Mouse (Mus musculus): ENCODE measurements around the gene Btg2. TPM values are rescaled to one million over a fixed set of nuclear protein-coding genes. Genes with fewer than 3 reads are reported as not detected.

The Btg2 gene
- polyA plus RNA-seq, 1 experiment from 2014 or later: 32.6 TPM

- Histone ChIP-seq H3K27me3 (replicated peaks; ENCODE audit: control insufficient read depth, insufficient read depth, low read length) (no peaks in the 10 kb centered on the region), H3K27ac (ENCODE audit: low read depth, low read length) (peak overlapping the region; percentile 65; the same call in 1 of the 2 replicates), H3K9ac (ENCODE audit: low read depth, low read length) (no peak overlapping the region), H3K9me3 (ENCODE audit: control insufficient read depth) (no peaks in the 10 kb centered on the region), H3K4me1 (replicated peaks; ENCODE audit: control insufficient read depth, insufficient read depth, low read length) (peaks cover 5% of the 10 kb centered on the region; the same call in 1 of the 2 replicates), H3K4me2 (replicated peaks; ENCODE audit: low read depth) (peak overlapping the region; percentile 21; the same call in 1 of the 2 replicates), H3K4me3 (ENCODE audit: low read depth, low read length) (no peak overlapping the region), H3K36me3 (ENCODE audit: control insufficient read depth, insufficient read depth) (peaks cover 15% of the 10 kb centered on the region)
- no peak for TF ChIP-seq CTCF (IDR thresholded peaks at IDR 0.05; ENCODE audit: low read depth)
- 37% methylated on average over 10 of the region's 10 CpGs for WGBS
- peak; percentile 31; the same call in 1 of the 2 replicates for ATAC-seq
Observed at GRCm38 (mm10) chr1:134071411-134072018, 7.4 kb downstream of the Btg2 start.

- Histone ChIP-seq H3K4me3 (ENCODE audit: low read depth, low read length) (no peak overlapping the region), H3K36me3 (ENCODE audit: control insufficient read depth, insufficient read depth) (peaks cover 10% of the 10 kb centered on the region), H3K27ac (ENCODE audit: low read depth, low read length) (peak overlapping the region; percentile 65), H3K9me3 (ENCODE audit: control insufficient read depth) (no peaks in the 10 kb centered on the region), H3K27me3 (replicated peaks; ENCODE audit: control insufficient read depth, insufficient read depth, low read length) (no peaks in the 10 kb centered on the region), H3K4me2 (replicated peaks; ENCODE audit: low read depth) (peak overlapping the region; percentile 47), H3K9ac (ENCODE audit: low read depth, low read length) (no peak overlapping the region), H3K4me1 (replicated peaks; ENCODE audit: control insufficient read depth, insufficient read depth, low read length) (peaks cover 9% of the 10 kb centered on the region; the same call in 1 of the 2 replicates)
- no peak for TF ChIP-seq CTCF (IDR thresholded peaks at IDR 0.05; ENCODE audit: low read depth)
- ATAC-seq: no peak
- 31% methylated on average over 8 of the region's 8 CpGs for whole genome bisulfite sequencing
Observed at GRCm38 (mm10) chr1:134070099-134070669, 8.7 kb downstream of the Btg2 start.

- no peak for TF ChIP-seq CTCF (IDR thresholded peaks at IDR 0.05; ENCODE audit: low read depth)
- peak; percentile 76 for ATAC-seq
- Histone ChIP-seq H3K4me2 (replicated peaks; ENCODE audit: low read depth) (no peak overlapping the region), H3K9me3 (ENCODE audit: control insufficient read depth) (no peaks in the 10 kb centered on the region), H3K4me1 (replicated peaks; ENCODE audit: control insufficient read depth, insufficient read depth, low read length) (peaks cover 24% of the 10 kb centered on the region), H3K36me3 (ENCODE audit: control insufficient read depth, insufficient read depth) (no peaks in the 10 kb centered on the region), H3K9ac (ENCODE audit: low read depth, low read length) (no peak overlapping the region), H3K4me3 (ENCODE audit: low read depth, low read length) (no peak overlapping the region), H3K27ac (ENCODE audit: low read depth, low read length) (no peak overlapping the region), H3K27me3 (replicated peaks; ENCODE audit: control insufficient read depth, insufficient read depth, low read length) (no peaks in the 10 kb centered on the region)
- 7% methylated on average over 8 of the region's 8 CpGs for WGBS
Observed at GRCm38 (mm10) chr1:134067143-134067619, 11.7 kb downstream of the Btg2 start.

GRCm38 (mm10) chr1:134066554-134066953 lies 12.4 kb downstream of the Btg2 start:
- H3K27ac ChIP-seq (ENCODE audit: low read depth, low read length): no peak overlapping the region; the same call in 1 of the 2 replicates
- H3K4me1 ChIP-seq (replicated peaks; ENCODE audit: control insufficient read depth, insufficient read depth, low read length): peaks cover 27% of the 10 kb centered on the region
- H3K4me3 ChIP-seq (ENCODE audit: low read depth, low read length): no peak overlapping the region
- H3K9ac ChIP-seq (ENCODE audit: low read depth, low read length): no peak overlapping the region
- no peak for TF ChIP-seq CTCF (IDR thresholded peaks at IDR 0.05; ENCODE audit: low read depth)
- H3K27me3 ChIP-seq (replicated peaks; ENCODE audit: control insufficient read depth, insufficient read depth, low read length): no peaks in the 10 kb centered on the region
- ATAC-seq: no peak
- H3K4me2 ChIP-seq (replicated peaks; ENCODE audit: low read depth): no peak overlapping the region
- no peaks in the 10 kb centered on the region for H3K36me3 ChIP-seq (ENCODE audit: control insufficient read depth, insufficient read depth)
- H3K9me3 ChIP-seq (ENCODE audit: control insufficient read depth): no peaks in the 10 kb centered on the region
- WGBS: 44% methylated on average over 3 of the region's 3 CpGs

- Histone ChIP-seq H3K4me2 (replicated peaks; ENCODE audit: low read depth) (no peak overlapping the region), H3K9me3 (ENCODE audit: control insufficient read depth) (no peaks in the 10 kb centered on the region), H3K36me3 (ENCODE audit: control insufficient read depth, insufficient read depth) (no peaks in the 10 kb centered on the region), H3K4me1 (replicated peaks; ENCODE audit: control insufficient read depth, insufficient read depth, low read length) (peaks cover 36% of the 10 kb centered on the region), H3K27ac (ENCODE audit: low read depth, low read length) (peak overlapping the region; percentile 54), H3K9ac (ENCODE audit: low read depth, low read length) (no peak overlapping the region), H3K4me3 (ENCODE audit: low read depth, low read length) (no peak overlapping the region), H3K27me3 (replicated peaks; ENCODE audit: control insufficient read depth, insufficient read depth, low read length) (no peaks in the 10 kb centered on the region)
- WGBS: 34% methylated on average over 4 of the region's 4 CpGs
- ATAC-seq: peak; percentile 15; the same call in 1 of the 2 replicates
- no peak for TF ChIP-seq CTCF (IDR thresholded peaks at IDR 0.05; ENCODE audit: low read depth)
Observed at GRCm38 (mm10) chr1:134065241-134065809, 13.6 kb downstream of the Btg2 start.

- H3K4me1 ChIP-seq (replicated peaks; ENCODE audit: control insufficient read depth, insufficient read depth, low read length): peaks cover 39% of the 10 kb centered on the region
Observed at GRCm38 (mm10) chr1:134064296-134064831, 14.6 kb downstream of the Btg2 start.

More at GRCm38 (mm10) chr1:134064296-134064831, 14.6 kb downstream of the Btg2 start:
- TF ChIP-seq CTCF (IDR thresholded peaks at IDR 0.05; ENCODE audit: low read depth): no peak
- no peak overlapping the region for H3K9ac ChIP-seq (ENCODE audit: low read depth, low read length)
- 97% methylated on average over 2 of the region's 2 CpGs for WGBS
- H3K9me3 ChIP-seq (ENCODE audit: control insufficient read depth): no peaks in the 10 kb centered on the region
- H3K4me2 ChIP-seq (replicated peaks; ENCODE audit: low read depth): no peak overlapping the region
- peak overlapping the region; percentile 79; the same call in 1 of the 2 replicates for H3K27ac ChIP-seq (ENCODE audit: low read depth, low read length)
- no peaks in the 10 kb centered on the region for H3K36me3 ChIP-seq (ENCODE audit: control insufficient read depth, insufficient read depth)
- H3K4me3 ChIP-seq (ENCODE audit: low read depth, low read length): no peak overlapping the region
- no peaks in the 10 kb centered on the region for H3K27me3 ChIP-seq (replicated peaks; ENCODE audit: control insufficient read depth, insufficient read depth, low read length)
- no peak for ATAC-seq
